Comparison of ENCODE assay signal across 15 mouse cellular contexts in the genomic region with DNA sequence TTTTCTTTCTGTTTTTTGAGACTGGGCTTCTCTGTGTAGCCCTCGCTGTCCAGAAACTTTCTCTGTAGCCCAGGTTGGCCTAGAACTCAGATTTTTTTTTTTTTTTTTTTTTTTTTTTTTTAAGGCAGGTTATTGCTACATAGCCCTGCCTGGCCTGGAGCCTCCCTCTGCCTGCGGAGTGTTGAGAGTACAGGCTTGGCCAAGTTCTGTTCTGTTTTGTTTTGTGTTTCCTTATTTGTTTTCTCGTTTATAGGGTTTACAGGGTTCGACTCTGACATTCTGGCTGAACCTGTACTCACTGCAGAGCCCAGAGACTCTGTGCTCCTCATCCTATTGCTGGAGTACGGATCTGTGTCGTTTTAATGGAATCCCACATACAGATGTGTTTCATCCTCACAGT. TPM values are rescaled to one million over a fixed set of nuclear protein-coding genes. Genes with fewer than 3 reads are reported as not detected.
DNase-seq lines count a peak whose midpoint lies in the region; ATAC-seq and TF ChIP-seq lines count a peak whose summit lies in the region.
"Had no signal": no experiment of that assay in that cellular context is flagged by ENCODE, and none has a peak within 500 bp of the region (broad histone marks: within the 10 kb centered on the region; RNA-seq: fewer than 3 reads in every experiment).

No protein-coding gene starts in this region.

- no peak for TF ChIP-seq CTCF in heart, adult 2 months (IDR thresholded peaks at IDR 0.05)
- TF ChIP-seq CTCF in liver, postnatal 0 days (IDR thresholded peaks at IDR 0.05; ENCODE audit: low read depth), result no peak

- no peaks in the 10 kb centered on the region for H3K79me2 ChIP-seq in heart, adult 2 months (replicated peaks; ENCODE audit: control insufficient read depth, insufficient read depth, low read length)

- TF ChIP-seq POLR2A in heart, adult 2 months (IDR thresholded peaks at IDR 0.05; ENCODE audit: insufficient read depth, low read depth, low read length), result no peak

- DNase-seq in heart, adult 2 months, result no peak
- no peak for DNase-seq in lung, postnatal 36 days
- no peak for DNase-seq in embryonic facial prominence, embryonic 14.5 days (ENCODE audit: low spot score)
- no peak for DNase-seq in liver, postnatal 0 days
- DNase-seq in urinary bladder, postnatal 10 days (ENCODE audit: low spot score), result no peak
- no peak for DNase-seq in layer of hippocampus, adult 8-10 months (ENCODE audit: low spot score in 2 of 2)
- DNase-seq: adrenal gland, postnatal 36 days; cerebellum, postnatal 14 days; heart, postnatal 36 days; layer of hippocampus, adult 9-11 months; lung, adult 18-20 months; right cerebral cortex, postnatal 25 days; thymus, postnatal 25 days had no signal

- H3K27me3 ChIP-seq in heart, embryonic 13.5 days (replicated peaks), result no peaks in the 10 kb centered on the region
- H3K27me3 ChIP-seq in heart, adult 2 months (ENCODE audit: control insufficient read depth, insufficient read depth, low read length), result no peaks in the 10 kb centered on the region
- H3K27me3 ChIP-seq in lung, embryonic 15.5 days, result no peaks in the 10 kb centered on the region
- H3K27me3 ChIP-seq in embryonic facial prominence, embryonic 14.5 days (replicated peaks; ENCODE audit: control insufficient read depth, insufficient read depth, low read length), result no peaks in the 10 kb centered on the region
- H3K27me3 ChIP-seq in liver, postnatal 0 days (ENCODE audit: insufficient read depth, low read length), result no peaks in the 10 kb centered on the region

- no peak overlapping the region for H3K4me2 ChIP-seq in heart, embryonic 13.5 days
- H3K4me2 ChIP-seq in lung, embryonic 15.5 days, result no peak overlapping the region
- H3K4me2 ChIP-seq in embryonic facial prominence, embryonic 14.5 days (ENCODE audit: low read depth, low read length), result no peak overlapping the region
- H3K4me2 ChIP-seq in liver, postnatal 0 days (ENCODE audit: low read depth, low read length), result no peak overlapping the region

- no peak overlapping the region for H3K27ac ChIP-seq in heart, embryonic 13.5 days (replicated peaks)
- H3K27ac ChIP-seq in heart, adult 2 months, result no peak overlapping the region
- H3K27ac ChIP-seq in lung, embryonic 15.5 days, result peak overlapping the region; percentile 26; the same call in 1 of the 2 replicates
- H3K27ac ChIP-seq in embryonic facial prominence, embryonic 14.5 days (replicated peaks; ENCODE audit: low read depth, low read length), result no peak overlapping the region
- peak overlapping the region; percentile 75 for H3K27ac ChIP-seq in liver, postnatal 0 days (ENCODE audit: low read depth)

- no peak for TF ChIP-seq EP300 in heart, adult 2 months (IDR thresholded peaks at IDR 0.05; ENCODE audit: insufficient read depth, low read depth, low read length)
- TF ChIP-seq EP300 in liver, postnatal 0 days (IDR thresholded peaks at IDR 0.05; ENCODE audit: low read depth), result no peak

- WGBS in heart, embryonic 13.5 days, result 69% methylated on average over 6 of the region's 6 CpGs
- 77% methylated on average over 6 of the region's 6 CpGs for WGBS in heart, adult 2 months
- 65% methylated on average over 6 of the region's 6 CpGs for WGBS in lung, embryonic 15.5 days
- 72% methylated on average over 6 of the region's 6 CpGs for WGBS in embryonic facial prominence, embryonic 14.5 days
- WGBS in liver, postnatal 0 days (ENCODE audit: insufficient replicate concordance), result 69% methylated on average over 6 of the region's 6 CpGs

- ATAC-seq in heart, embryonic 13.5 days (ENCODE audit: extremely low read depth, insufficient number of reproducible peaks, low FRiP score, low TSS enrichment), result no peak
- no peak for ATAC-seq in lung, embryonic 15.5 days (ENCODE audit: borderline replicate concordance, extremely low read depth, low FRiP score, low TSS enrichment)
- no peak for ATAC-seq in embryonic facial prominence, embryonic 14.5 days (ENCODE audit: low read depth)
- ATAC-seq in liver, postnatal 0 days, result no peak

- H3K9me3 ChIP-seq in heart, embryonic 13.5 days, result no peaks in the 10 kb centered on the region
- H3K9me3 ChIP-seq in lung, embryonic 15.5 days, result no peaks in the 10 kb centered on the region
- no peaks in the 10 kb centered on the region for H3K9me3 ChIP-seq in embryonic facial prominence, embryonic 14.5 days (ENCODE audit: control insufficient read depth, low read length)
- no peaks in the 10 kb centered on the region for H3K9me3 ChIP-seq in liver, postnatal 0 days (ENCODE audit: low read length)

- 0 out of 2 replicates have a peak overlapping the region, but pooled peaks have one; percentile 10 for H3K9ac ChIP-seq in heart, embryonic 13.5 days
- H3K9ac ChIP-seq in heart, adult 2 months (ENCODE audit: low read depth, low read length), result no peak overlapping the region
- no peak overlapping the region for H3K9ac ChIP-seq in lung, embryonic 15.5 days
- 0 out of 2 replicates have a peak overlapping the region, but pooled peaks have one; percentile 9 for H3K9ac ChIP-seq in embryonic facial prominence, embryonic 14.5 days (ENCODE audit: low read depth, low read length)
- H3K9ac ChIP-seq in liver, postnatal 0 days (replicated peaks), result no peak overlapping the region

- no peaks in the 10 kb centered on the region for H3K36me3 ChIP-seq in heart, embryonic 13.5 days
- H3K36me3 ChIP-seq in heart, adult 2 months (ENCODE audit: control insufficient read depth, insufficient read depth, low read length), result no peaks in the 10 kb centered on the region
- no peaks in the 10 kb centered on the region for H3K36me3 ChIP-seq in lung, embryonic 15.5 days
- no peaks in the 10 kb centered on the region for H3K36me3 ChIP-seq in embryonic facial prominence, embryonic 14.5 days (ENCODE audit: control insufficient read depth, insufficient read depth, low read length)
- no peaks in the 10 kb centered on the region for H3K36me3 ChIP-seq in liver, postnatal 0 days (replicated peaks; ENCODE audit: insufficient read depth, low read length)

- no peak overlapping the region for H3K4me3 ChIP-seq in heart, embryonic 13.5 days
- H3K4me3 ChIP-seq in heart, adult 2 months, result no peak overlapping the region
- H3K4me3 ChIP-seq in lung, embryonic 15.5 days, result no peak overlapping the region
- no peak overlapping the region for H3K4me3 ChIP-seq in embryonic facial prominence, embryonic 14.5 days (ENCODE audit: low read depth, low read length)
- H3K4me3 ChIP-seq in liver, postnatal 0 days (ENCODE audit: low read depth, low read length), result no peak overlapping the region

- intact Hi-C loops in heart, adult 2 months (cut with DNase I), result no loop called here

- peaks cover 15% of the 10 kb centered on the region for H3K4me1 ChIP-seq in heart, embryonic 13.5 days
- peaks cover 3% of the 10 kb centered on the region for H3K4me1 ChIP-seq in heart, adult 2 months (ENCODE audit: control insufficient read depth, insufficient read depth, low read length)
- peaks cover 21% of the 10 kb centered on the region for H3K4me1 ChIP-seq in lung, embryonic 15.5 days
- no peaks in the 10 kb centered on the region for H3K4me1 ChIP-seq in embryonic facial prominence, embryonic 14.5 days (ENCODE audit: control insufficient read depth, insufficient read depth, low read length)
- peaks cover 11% of the 10 kb centered on the region for H3K4me1 ChIP-seq in liver, postnatal 0 days (ENCODE audit: insufficient read depth)

RNA-seq across cellular contexts. Expression of a gene that starts 13.7 kb away (rescaled TPM):
- 17.6 and 17.8 TPM in 2 replicates for polyA plus RNA-seq in heart, embryonic 13.5 days (2015; fragmentation: Nextera tagmentation; extraction: Ambion mirVana)
- 10 to 100 TPM; 15.7 to 16.7 TPM for total RNA-seq in heart, adult 2 months (2021)
- 8.8 and 13.4 TPM in 2 replicates for polyA plus RNA-seq in heart, adult 2 months (2012; rRNA removed)
- 37.9 and 43.6 TPM in 2 replicates for polyA plus RNA-seq in lung, embryonic 15.5 days (2015; fragmentation: Nextera tagmentation; extraction: Ambion mirVana)
- 66.6 and 72.6 TPM in 2 replicates for polyA plus RNA-seq in embryonic facial prominence, embryonic 14.5 days (2014; fragmentation: Nextera tagmentation; extraction: Ambion mirVana)
- polyA plus RNA-seq in liver, postnatal 0 days (2015; fragmentation: Nextera tagmentation; extraction: Ambion mirVana), result 14.8 and 15.0 TPM in 2 replicates
- 10 to 100 TPM; 11.0 to 14.6 (median 13.1) TPM for total RNA-seq in layer of hippocampus, adult 8-10 months (2022)

Comparison
In these comparisons a context has a peak if more than half of its experiments do, and no peak if none do; other contexts are left out.
1. H3K9ac ChIP-seq: peak in heart, embryonic 13.5 days (single experiment) and embryonic facial prominence, embryonic 14.5 days (single experiment); none in heart, adult 2 months (single experiment), lung, embryonic 15.5 days (single experiment) and liver, postnatal 0 days (single experiment).
2. H3K27ac ChIP-seq: peak in lung, embryonic 15.5 days (single experiment) and liver, postnatal 0 days (single experiment); none in heart, embryonic 13.5 days (single experiment), heart, adult 2 months (single experiment) and embryonic facial prominence, embryonic 14.5 days (single experiment).